Mouse (Mus musculus) splenic B cell, adult 2 months (primary cell): ENCODE measurements at regions not wholly inside any gene's neighbourhood (a gene's known extent, or its start where the extent isn't known, plus 50 kb on each side); places are given as distances from the start of the nearest gene placed in this dataset.
A peak's percentile ranks its signal among the peaks of the same experiment; 100 is the strongest.

Experiments
- DNase-seq: peaks from one replicate; pipeline ENCODE4 v3.0.0-alpha.2; 2011; ENCODE audit warnings: low read depth, low spot score
- H3K27me3 ChIP-seq: 2 replicates; pipeline ENCODE4 v1.6.1; 2012; ENCODE audit warnings: mild to moderate bottlenecking, low read length, moderate library complexity, mixed read lengths; ENCODE audit not compliant: control insufficient read depth, poor library complexity, insufficient read depth, severe bottlenecking
- H3K36me3 ChIP-seq: 2 replicates; pipeline ENCODE4 v1.6.1; 2012; ENCODE audit warnings: mild to moderate bottlenecking, low read length, moderate library complexity, mixed read lengths; ENCODE audit not compliant: control insufficient read depth, poor library complexity, insufficient read depth, severe bottlenecking

GRCm38 (mm10) chr17:88910144-88910543 is 118.4 kb upstream of the Lhcgr start:
- DNase-seq = no peak
- Histone ChIP-seq H3K27me3 (no peaks in the 10 kb centered on the region), H3K36me3 (no peaks in the 10 kb centered on the region)

- DNase-seq = no peak
- Histone ChIP-seq H3K36me3 (no peaks in the 10 kb centered on the region), H3K27me3 (no peaks in the 10 kb centered on the region)
Observed at GRCm38 (mm10) chr17:88901742-88902141, 110.0 kb upstream of the Lhcgr start.

GRCm38 (mm10) chr17:88900904-88901303 is 109.1 kb upstream of the Lhcgr start:
- Histone ChIP-seq H3K27me3 (no peaks in the 10 kb centered on the region), H3K36me3 (no peaks in the 10 kb centered on the region)
- DNase-seq = peak; percentile 2

GRCm38 (mm10) chr17:88898705-88899668 is 107.2 kb upstream of the Lhcgr start:
- DNase-seq = no peak
- no peaks in the 10 kb centered on the region for H3K27me3 ChIP-seq
- no peaks in the 10 kb centered on the region for H3K36me3 ChIP-seq

GRCm38 (mm10) chr17:88893451-88893850 is 101.7 kb upstream of the Lhcgr start:
- Histone ChIP-seq H3K36me3 (no peaks in the 10 kb centered on the region), H3K27me3 (no peaks in the 10 kb centered on the region)
- no peak for DNase-seq

- DNase-seq = no peak
- Histone ChIP-seq H3K27me3 (no peaks in the 10 kb centered on the region), H3K36me3 (no peaks in the 10 kb centered on the region)
Observed at GRCm38 (mm10) chr17:88885526-88885925, 93.7 kb upstream of the Lhcgr start.

GRCm38 (mm10) chr17:88879736-88880135 is 87.9 kb upstream of the Lhcgr start:
- H3K36me3 ChIP-seq = no peaks in the 10 kb centered on the region
- no peak for DNase-seq

GRCm38 (mm10) chr17:88870342-88870985 is 78.7 kb upstream of the Lhcgr start:
- DNase-seq = no peak
- Histone ChIP-seq H3K27me3 (no peaks in the 10 kb centered on the region), H3K36me3 (no peaks in the 10 kb centered on the region)

More at GRCm38 (mm10) chr17:88879736-88880135, 87.9 kb upstream of the Lhcgr start:
- H3K27me3 ChIP-seq = no peaks in the 10 kb centered on the region

GRCm38 (mm10) chr17:88864631-88865030 is 72.8 kb upstream of the Lhcgr start:
- Histone ChIP-seq H3K36me3 (no peaks in the 10 kb centered on the region), H3K27me3 (no peaks in the 10 kb centered on the region)
- no peak for DNase-seq

- H3K27me3 ChIP-seq = no peaks in the 10 kb centered on the region
- no peak for DNase-seq
- no peaks in the 10 kb centered on the region for H3K36me3 ChIP-seq
Observed at GRCm38 (mm10) chr17:88864214-88864613, 72.4 kb upstream of the Lhcgr start.

- Histone ChIP-seq H3K27me3 (no peaks in the 10 kb centered on the region), H3K36me3 (no peaks in the 10 kb centered on the region)
- DNase-seq = no peak
Observed at GRCm38 (mm10) chr17:88861128-88861527, 69.3 kb upstream of the Lhcgr start.

- no peaks in the 10 kb centered on the region for H3K36me3 ChIP-seq
- no peak for DNase-seq
- no peaks in the 10 kb centered on the region for H3K27me3 ChIP-seq
Observed at GRCm38 (mm10) chr17:88860576-88860975, 68.8 kb upstream of the Lhcgr start.

GRCm38 (mm10) chr17:88858666-88859065 is 66.9 kb upstream of the Lhcgr start:
- no peak for DNase-seq
- Histone ChIP-seq H3K36me3 (no peaks in the 10 kb centered on the region), H3K27me3 (no peaks in the 10 kb centered on the region)

GRCm38 (mm10) chr17:88847255-88847654 is 55.5 kb upstream of the Lhcgr start:
- DNase-seq = no peak
- Histone ChIP-seq H3K36me3 (no peaks in the 10 kb centered on the region), H3K27me3 (no peaks in the 10 kb centered on the region)

- DNase-seq = no peak
- Histone ChIP-seq H3K36me3 (no peaks in the 10 kb centered on the region), H3K27me3 (no peaks in the 10 kb centered on the region)
Observed at GRCm38 (mm10) chr17:88845278-88845677, 53.5 kb upstream of the Lhcgr start.
